Mouse (Mus musculus) thymus, adult 2 months (tissue): ENCODE data around the gene Pld3. TPM values are rescaled to one million over a fixed set of nuclear protein-coding genes. Genes with fewer than 3 reads are reported as not detected.

ENCODE experiments used
- DNase-seq: peaks from one replicate; pipeline ENCODE4 v3.0.0; 2021
- H3K27ac ChIP-seq: fragments of 200-500 bp; 2 replicates; pipeline ENCODE4 v1.5.1; 2012; ENCODE audit warnings: low read length, control low read depth; ENCODE audit not compliant: control insufficient read depth, insufficient read depth
- H3K27me3 ChIP-seq: fragments of 200-500 bp; 2 replicates; pipeline ENCODE4 v1.6.1; 2012; ENCODE audit warnings: mild to moderate bottlenecking, low read length, moderate library complexity, mixed read lengths; ENCODE audit not compliant: control insufficient read depth, insufficient read depth
- H3K36me3 ChIP-seq: fragments of 200-500 bp; 2 replicates; pipeline ENCODE4 v1.6.1; 2012; ENCODE audit warnings: mild to moderate bottlenecking, low read length, moderate library complexity; ENCODE audit not compliant: control insufficient read depth, insufficient read depth
- H3K4me1 ChIP-seq: fragments of 200-500 bp; replicated peaks from 2 replicates; pipeline ENCODE4 v1.6.1; 2012; ENCODE audit warnings: low read length; ENCODE audit not compliant: control insufficient read depth, insufficient read depth
- H3K4me3 ChIP-seq: fragments of 200-500 bp; 2 replicates; pipeline ENCODE4 v1.5.1; 2012; ENCODE audit warnings: mild to moderate bottlenecking, low read length, control low read depth, moderate library complexity; ENCODE audit not compliant: control insufficient read depth, insufficient read depth
- CTCF ChIP-seq: fragments of 200-500 bp; IDR thresholded peaks from 2 replicates; pipeline ENCODE4 v1.5.1; 2012; ENCODE audit warnings: mild to moderate bottlenecking, control low read depth, low read length, moderate library complexity, borderline replicate concordance; ENCODE audit not compliant: control insufficient read depth, poor library complexity, insufficient read depth; ENCODE audit errors: extremely low read depth
- POLR2A ChIP-seq: fragments of 200-500 bp; IDR thresholded peaks from 2 replicates; pipeline ENCODE4 v1.6.1; 2012; ENCODE audit warnings: mild to moderate bottlenecking, low read length, control low read depth, moderate library complexity; ENCODE audit not compliant: control insufficient read depth, poor library complexity, insufficient read depth; ENCODE audit errors: extremely low read depth
- WGBS: fragments of 180-500 bp; shearing (Covaris S2); methylation state at CpG from one replicate; pipeline ENCODE4 v1.1.7; 2018; 5-methylcytosine and 5-hydroxymethylcytosine counted together
- polyA plus RNA-seq: library from polyadenylated mRNA; depleted of rRNA; stranded (reverse); fragments of >200 nt; gene quantifications from 2 replicates; pipeline ENCODE4 v1.2.3, GENCODE M21; 2012; rRNA removed

Gene Pld3
- polyA plus RNA-seq, 1 experiment, result 516 TPM

GRCm38 (mm10) chr7:27490227-27490542 is 62.8 kb downstream of the Pld3 start:
- Histone ChIP-seq H3K36me3 (no peaks in the 10 kb centered on the region), H3K4me3 (peak overlapping the region; percentile 34), H3K4me1 (peaks cover 20% of the 10 kb centered on the region), H3K27me3 (no peaks in the 10 kb centered on the region), H3K27ac (peak overlapping the region; percentile 38; the same call in 1 of the 2 replicates)
- no peak for TF ChIP-seq CTCF
- TF ChIP-seq POLR2A, result no peak
- no peak for DNase-seq
- WGBS, result 41% methylated on average over 4 of the region's 4 CpGs

- Histone ChIP-seq H3K4me1 (peaks cover 20% of the 10 kb centered on the region), H3K36me3 (no peaks in the 10 kb centered on the region), H3K27ac (no peak overlapping the region), H3K4me3 (no peak overlapping the region), H3K27me3 (no peaks in the 10 kb centered on the region)
- DNase-seq, result no peak
- 95% methylated on average over 25 of the region's 25 CpGs for whole genome bisulfite sequencing
- TF ChIP-seq POLR2A (no peak), CTCF (no peak)
Measured at GRCm38 (mm10) chr7:27489270-27489869, 63.6 kb downstream of the Pld3 start.

- no peaks in the 10 kb centered on the region for H3K36me3 ChIP-seq
- peak; percentile 50 for DNase-seq
- TF ChIP-seq POLR2A (no peak), CTCF (no peak)
- no peaks in the 10 kb centered on the region for H3K27me3 ChIP-seq
- peaks cover 20% of the 10 kb centered on the region for H3K4me1 ChIP-seq
- peak overlapping the region; percentile 63 for H3K4me3 ChIP-seq
- 9% methylated on average over 13 of the region's 13 CpGs for WGBS
- H3K27ac ChIP-seq, result peak overlapping the region; percentile 46
Measured at GRCm38 (mm10) chr7:27487740-27488268, 65.2 kb downstream of the Pld3 start.

- H3K36me3 ChIP-seq, result no peaks in the 10 kb centered on the region
- peak; percentile 100 for DNase-seq
- TF ChIP-seq CTCF (peak; percentile 87; the same call in 1 of the 2 replicates), POLR2A (peak; percentile 98)
- peak within 1 kb of the TSS; percentile 78 for H3K27ac ChIP-seq
- H3K4me3 ChIP-seq, result peak within 1 kb of the TSS; percentile 63
- no peaks in the 10 kb centered on the region for H3K27me3 ChIP-seq
- WGBS, result under 1% methylated on average over 80 of the region's 80 CpGs
- peaks cover 20% of the 10 kb centered on the region for H3K4me1 ChIP-seq
Measured at GRCm38 (mm10) chr7:27486770-27487697, 66.0 kb downstream of the Pld3 start, which contains the start of gene Sertad1. Sertad1 (plus strand) TSS chr7:27486910.

- no peak for TF ChIP-seq POLR2A
- no peak for TF ChIP-seq CTCF
- DNase-seq, result no peak
- H3K27me3 ChIP-seq, result no peaks in the 10 kb centered on the region
- H3K27ac ChIP-seq, result peak overlapping the region; percentile 78
- H3K4me1 ChIP-seq, result peaks cover 21% of the 10 kb centered on the region
- peak overlapping the region; percentile 30 for H3K4me3 ChIP-seq
- 2% methylated on average over 13 of the region's 13 CpGs for WGBS
- H3K36me3 ChIP-seq, result no peaks in the 10 kb centered on the region
Measured at GRCm38 (mm10) chr7:27486102-27486769, 66.8 kb downstream of the Pld3 start.

GRCm38 (mm10) chr7:27483860-27484259 is 69.2 kb downstream of the Pld3 start:
- TF ChIP-seq CTCF, result no peak
- no peak for TF ChIP-seq POLR2A
- 94% methylated on average over 4 of the region's 4 CpGs for WGBS
- H3K27ac ChIP-seq, result no peak overlapping the region
- no peaks in the 10 kb centered on the region for H3K36me3 ChIP-seq
- no peaks in the 10 kb centered on the region for H3K27me3 ChIP-seq
- DNase-seq, result no peak
- peaks cover 10% of the 10 kb centered on the region for H3K4me1 ChIP-seq
- H3K4me3 ChIP-seq, result no peak overlapping the region

Other genes with a start within 250 kb of the Pld3 start
- 48.3 and 77.5 TPM in 2 replicates for gene Ltbp4, start 215.5 kb downstream of the Pld3 start, polyA plus RNA-seq
- 203 and 206 TPM in 2 replicates for gene Shkbp1, start 197.2 kb downstream of the Pld3 start, polyA plus RNA-seq
- gene Gm20479, start 195.8 kb downstream of the Pld3 start, polyA plus RNA-seq, result not detected in 2 replicates
- 0.13 TPM in 2 replicates for gene Sptbn4, start 105.5 kb downstream of the Pld3 start, polyA plus RNA-seq
- gene Blvrb, start 105.2 kb downstream of the Pld3 start, polyA plus RNA-seq, result 40.9 and 50.8 TPM in 2 replicates
- gene Sertad3, start 79.5 kb downstream of the Pld3 start, polyA plus RNA-seq, result 25.8 and 26.7 TPM in 2 replicates
- 44.9 and 46.4 TPM in 2 replicates for gene Sertad1, start 66.3 kb downstream of the Pld3 start, polyA plus RNA-seq
- 2.0 and 2.4 TPM in 2 replicates for gene Prx, start 53.9 kb downstream of the Pld3 start, polyA plus RNA-seq
- 1.1 and 1.3 TPM in 2 replicates for gene Hipk4, start 30.0 kb downstream of the Pld3 start, polyA plus RNA-seq
- gene 2310022A10Rik, start within 50 bp of the Pld3 start, polyA plus RNA-seq, result 58.0 and 58.1 TPM in 2 replicates
- 133 and 139 TPM in 2 replicates for gene Akt2, start 38.3 kb upstream of the Pld3 start, polyA plus RNA-seq
- 0.05 TPM in 1 of 2 replicates, not detected in the other for gene Ttc9b, start 100.7 kb upstream of the Pld3 start, polyA plus RNA-seq
- 24.7 and 30.0 TPM in 2 replicates for gene Map3k10, start 121.4 kb upstream of the Pld3 start, polyA plus RNA-seq
- gene Zfp607b, start 136.1 kb upstream of the Pld3 start, polyA plus RNA-seq, result 0.77 and 0.92 TPM in 2 replicates
- gene Zfp60, start 178.2 kb upstream of the Pld3 start, polyA plus RNA-seq, result 2.5 and 2.6 TPM in 2 replicates